Comparison of ENCODE assay signal across 23 mouse cellular contexts in the genomic region with DNA sequence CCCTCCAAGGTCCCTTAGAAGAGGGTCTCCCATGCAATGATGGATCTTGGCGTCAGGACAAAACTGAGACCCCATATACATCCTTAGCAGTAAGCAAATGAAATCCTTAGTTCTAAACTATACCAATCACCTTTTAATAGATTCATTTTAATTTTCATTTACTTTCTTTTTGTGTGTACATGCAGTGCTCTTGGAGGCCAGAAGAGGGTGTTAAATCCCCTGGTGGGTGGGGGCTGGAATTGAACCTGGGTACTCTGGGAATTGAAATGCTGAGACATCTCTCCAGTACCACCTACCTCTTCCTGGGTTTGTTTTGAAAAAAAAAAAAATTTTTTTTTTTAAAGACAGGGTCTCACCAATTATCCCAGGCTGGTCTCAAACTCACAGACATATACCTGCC. TPM values are rescaled to one million over a fixed set of nuclear protein-coding genes. Genes with fewer than 3 reads are reported as not detected.
DNase-seq lines count a peak whose midpoint lies in the region; ATAC-seq and TF ChIP-seq lines count a peak whose summit lies in the region.
"Had no signal": no experiment of that assay in that cellular context is flagged by ENCODE, and none has a peak within 500 bp of the region (broad histone marks: within the 10 kb centered on the region; RNA-seq: fewer than 3 reads in every experiment).

No protein-coding gene starts in this region.

- H3K9ac ChIP-seq in forebrain, postnatal 0 days: no peak overlapping the region
- no peak overlapping the region; the same call in 1 of the 2 replicates for H3K9ac ChIP-seq in forebrain, embryonic 14.5 days (ENCODE audit: low read length)
- H3K9ac ChIP-seq: heart, embryonic 15.5 days; limb, embryonic 13.5 days; stomach, embryonic 15.5 days had no signal

- ATAC-seq in forebrain, postnatal 0 days: no peak
- no peak for ATAC-seq in forebrain, embryonic 14.5 days
- ATAC-seq: Patski had no signal

- WGBS in forebrain, postnatal 0 days: 97% methylated on average over 1 of the region's 1 CpGs
- WGBS in forebrain, embryonic 14.5 days: 100% methylated on average over 1 of the region's 1 CpGs

- intact Hi-C loops in left cerebral cortex, adult 2 months (cut with DNase I): no loop called here

- no peak overlapping the region for H3K4me2 ChIP-seq in forebrain, postnatal 0 days (ENCODE audit: low read depth)
- H3K4me2 ChIP-seq in forebrain, embryonic 14.5 days (ENCODE audit: low read length): no peak overlapping the region
- H3K4me2 ChIP-seq: embryonic facial prominence, embryonic 13.5 days; heart, embryonic 15.5 days; limb, embryonic 13.5 days; stomach, embryonic 15.5 days had no signal

- no peak overlapping the region for H3K4me3 ChIP-seq in forebrain, postnatal 0 days (ENCODE audit: low read depth, low read length)
- H3K4me3 ChIP-seq in forebrain, embryonic 14.5 days (ENCODE audit: low read depth, low read length): no peak overlapping the region
- H3K4me3 ChIP-seq in left cerebral cortex, adult 2 months: no peak overlapping the region
- H3K4me3 ChIP-seq in cortical plate, adult 2 months (ENCODE audit: insufficient read depth, low read length): no peak overlapping the region
- H3K4me3 ChIP-seq: embryonic facial prominence, embryonic 13.5 days; heart, embryonic 15.5 days; limb, embryonic 13.5 days; megakaryocyte, embryonic 14.5 days; stomach, embryonic 15.5 days had no signal

- H3K27me3 ChIP-seq in forebrain, postnatal 0 days (ENCODE audit: insufficient read depth, low read length): no peaks in the 10 kb centered on the region
- no peaks in the 10 kb centered on the region for H3K27me3 ChIP-seq in forebrain, embryonic 14.5 days (replicated peaks; ENCODE audit: control insufficient read depth, insufficient read depth, low read length)
- H3K27me3 ChIP-seq: embryonic facial prominence, embryonic 13.5 days; heart, embryonic 15.5 days; limb, embryonic 13.5 days; Patski; stomach, embryonic 15.5 days had no signal

- H3K4me1 ChIP-seq in forebrain, postnatal 0 days (ENCODE audit: insufficient read depth): no peaks in the 10 kb centered on the region
- H3K4me1 ChIP-seq in forebrain, embryonic 14.5 days (ENCODE audit: control insufficient read depth, insufficient read depth, low read length): peaks cover 14% of the 10 kb centered on the region
- H3K4me1 ChIP-seq in cortical plate, adult 2 months (ENCODE audit: control insufficient read depth, insufficient read depth, low read length): peaks cover 6% of the 10 kb centered on the region

- no peak for TF ChIP-seq POLR2A in cortical plate, adult 2 months (IDR thresholded peaks at IDR 0.05; ENCODE audit: extremely low read depth, insufficient read depth, low read length)

- peak; percentile 68 for TF ChIP-seq CTCF in forebrain, postnatal 0 days (IDR thresholded peaks at IDR 0.05; ENCODE audit: low read depth)
- TF ChIP-seq CTCF in left cerebral cortex, adult 2 months (IDR thresholded peaks at IDR 0.05): peak; percentile 55
- TF ChIP-seq CTCF in cortical plate, adult 2 months (IDR thresholded peaks at IDR 0.05; ENCODE audit: extremely low read depth, insufficient read depth, low read length): peak; percentile 21; the same call in 1 of the 2 replicates

- no peaks in the 10 kb centered on the region for H3K9me3 ChIP-seq in forebrain, postnatal 0 days (ENCODE audit: low read length)
- no peaks in the 10 kb centered on the region for H3K9me3 ChIP-seq in forebrain, embryonic 14.5 days (replicated peaks; ENCODE audit: control insufficient read depth, low read length)
- H3K9me3 ChIP-seq: embryonic facial prominence, embryonic 13.5 days; heart, embryonic 15.5 days; limb, embryonic 13.5 days; megakaryocyte, embryonic 14.5 days; stomach, embryonic 15.5 days had no signal

- H3K36me3 ChIP-seq in forebrain, postnatal 0 days (ENCODE audit: insufficient read depth): peaks cover 55% of the 10 kb centered on the region
- H3K36me3 ChIP-seq in forebrain, embryonic 14.5 days (ENCODE audit: control insufficient read depth, insufficient read depth, low read length): peaks cover 68% of the 10 kb centered on the region

- no peak overlapping the region for H3K27ac ChIP-seq in forebrain, postnatal 0 days (ENCODE audit: low read depth, low read length)
- no peak overlapping the region for H3K27ac ChIP-seq in forebrain, embryonic 14.5 days (ENCODE audit: low read depth, low read length)
- H3K27ac ChIP-seq in left cerebral cortex, adult 2 months: no peak overlapping the region
- no peak overlapping the region for H3K27ac ChIP-seq in cortical plate, adult 2 months (ENCODE audit: insufficient read depth, low read length)
- H3K27ac ChIP-seq: embryonic facial prominence, embryonic 13.5 days; heart, embryonic 15.5 days; limb, embryonic 13.5 days; stomach, embryonic 15.5 days had no signal

- DNase-seq in forebrain, postnatal 0 days: no peak
- no peak for DNase-seq in forebrain, embryonic 14.5 days (ENCODE audit: low spot score)
- DNase-seq in left cerebral cortex, adult 2 months (ENCODE audit: extremely low spot score in 1 of 2, low spot score in 2 of 2): no peak
- no peak for DNase-seq in left cerebral cortex, adult 9 months (ENCODE audit: low spot score in 2 of 2)
- DNase-seq in B cell, adult 2 months: peak; percentile 34 to 40
- no peak for DNase-seq in natural killer cell, adult 2 months (ENCODE audit: low spot score in 2 of 2)
- DNase-seq in kidney, adult 18-20 months: no peak
- DNase-seq: cerebellum, postnatal 36 days; lung, adult 2 months; spleen, adult 18-20 months; thymus, postnatal 36 days had no signal

RNA-seq across cellular contexts. Expression of a gene that starts 18.8 kb away (rescaled TPM):
- total RNA-seq in forebrain, postnatal 0 days (2014; rRNA removed): 568 and 711 TPM in 2 replicates
- 196 and 250 TPM in 2 replicates for polyA plus RNA-seq in forebrain, postnatal 0 days (2015; fragmentation: Nextera tagmentation; extraction: Ambion mirVana)
- polyA plus RNA-seq in forebrain, embryonic 14.5 days (2014; fragmentation: Nextera tagmentation; extraction: Ambion mirVana): 248 and 319 TPM in 2 replicates
- total RNA-seq in left cerebral cortex, adult 2 months (2021): 100 to 1,000 TPM; 645 to 696 TPM
- 688 and 773 TPM in 2 replicates for polyA plus RNA-seq in cortical plate, adult 2 months (2012; rRNA removed)

RNA-seq across cellular contexts. Expression of a gene that starts 54.8 kb away (rescaled TPM):
- total RNA-seq in forebrain, postnatal 0 days (2014; rRNA removed): not detected in 2 replicates
- polyA plus RNA-seq in forebrain, postnatal 0 days (2015; fragmentation: Nextera tagmentation; extraction: Ambion mirVana): 0.13 and 0.16 TPM in 2 replicates
- 0.14 TPM in 1 of 2 replicates, not detected in the other for polyA plus RNA-seq in forebrain, embryonic 14.5 days (2014; fragmentation: Nextera tagmentation; extraction: Ambion mirVana)
- not detected for total RNA-seq in left cerebral cortex, adult 2 months (2021)
- not detected in 2 replicates for polyA plus RNA-seq in cortical plate, adult 2 months (2012; rRNA removed)
- total RNA-seq: layer of hippocampus, adult 18-20 months; left cerebral cortex, adult 8-10 months; neutrophil, adult 5-6 weeks had no signal
- polyA plus RNA-seq: embryonic facial prominence, embryonic 13.5 days; heart, embryonic 15.5 days; hindbrain, embryonic 11.5 days; kidney, embryonic 14.5 days; limb, embryonic 13.5 days; Patski; stomach, embryonic 15.5 days had no signal

Comparison
In these comparisons a context has a peak if more than half of its experiments do, and no peak if none do; other contexts are left out.
1. DNase-seq: peak in B cell, adult 2 months (2 of 2); none in forebrain, postnatal 0 days (single experiment), forebrain, embryonic 14.5 days (single experiment), left cerebral cortex, adult 2 months (0 of 2), left cerebral cortex, adult 9 months (0 of 2), natural killer cell, adult 2 months (0 of 2) and kidney, adult 18-20 months (single experiment).
2. Peak in every context shown above with its lines, with median percentiles within 50 percentile points of each other: CTCF ChIP-seq.